Mouse (Mus musculus) forebrain, embryonic 15.5 days (tissue): ENCODE measurements around the gene Speer4f2. TPM values are rescaled to one million over a fixed set of nuclear protein-coding genes. Genes with fewer than 3 reads are reported as not detected.
"Not testable (repeated sequence)": the region's sequence is repeated elsewhere in the genome, so short reads cannot be mapped to it uniquely, and the experiment has no call there.

ENCODE experiments used
- ATAC-seq: fragments of 200-750 bp; cut with Nextera tagmentation; replicated peaks from 2 replicates; pipeline ENCODE4 v1.8.0; 2017; ENCODE audit warnings: mild to moderate bottlenecking, moderate TSS enrichment, moderate library complexity
- H3K27ac ChIP-seq: fragments of 300-500 bp; sonication (generic); replicated peaks from 2 replicates; pipeline ENCODE4 v1.5.1; 2015; ENCODE audit warnings: mild to moderate bottlenecking, inconsistent platforms
- H3K27me3 ChIP-seq: fragments of 300-500 bp; sonication (generic); 2 replicates; pipeline ENCODE4 v1.6.1; 2015; ENCODE audit warnings: inconsistent platforms
- H3K36me3 ChIP-seq: fragments of 300-500 bp; sonication (generic); 2 replicates; pipeline ENCODE4 v1.6.1; 2015; ENCODE audit warnings: mild to moderate bottlenecking, inconsistent platforms
- H3K4me1 ChIP-seq: fragments of 300-500 bp; sonication (generic); 2 replicates; pipeline ENCODE4 v1.6.1; 2015; ENCODE audit warnings: inconsistent platforms
- H3K4me2 ChIP-seq: fragments of 300-500 bp; sonication (generic); replicated peaks from 2 replicates; pipeline ENCODE4 v1.6.1; 2015; ENCODE audit warnings: mild to moderate bottlenecking, inconsistent platforms
- H3K4me3 ChIP-seq: fragments of 300-500 bp; sonication (generic); 2 replicates; pipeline ENCODE4 v1.5.1; 2015; ENCODE audit warnings: mild to moderate bottlenecking, inconsistent platforms
- H3K9ac ChIP-seq: fragments of 300-500 bp; sonication (generic); replicated peaks from 2 replicates; pipeline ENCODE4 v1.6.1; 2015; ENCODE audit warnings: mild to moderate bottlenecking, inconsistent platforms
- H3K9me3 ChIP-seq: fragments of 300-500 bp; sonication (generic); 2 replicates; pipeline ENCODE4 v1.6.1; 2016; ENCODE audit warnings: inconsistent platforms
- WGBS: fragments of 180-500 bp; shearing (Covaris S2); methylation state at CpG from one replicate; pipeline ENCODE4 v1.1.7; 2015; ENCODE audit warnings: mixed read lengths; 5-methylcytosine and 5-hydroxymethylcytosine counted together
- polyA plus RNA-seq: library from polyadenylated mRNA; unstranded; fragments of >200 nt; fragmentation: Nextera tagmentation; extraction: Ambion mirVana; gene quantifications from 2 replicates; pipeline ENCODE4 v1.2.1, GENCODE M21; 2015

The Speer4f2 gene
- polyA plus RNA-seq, result not detected in 2 replicates

DNA sequence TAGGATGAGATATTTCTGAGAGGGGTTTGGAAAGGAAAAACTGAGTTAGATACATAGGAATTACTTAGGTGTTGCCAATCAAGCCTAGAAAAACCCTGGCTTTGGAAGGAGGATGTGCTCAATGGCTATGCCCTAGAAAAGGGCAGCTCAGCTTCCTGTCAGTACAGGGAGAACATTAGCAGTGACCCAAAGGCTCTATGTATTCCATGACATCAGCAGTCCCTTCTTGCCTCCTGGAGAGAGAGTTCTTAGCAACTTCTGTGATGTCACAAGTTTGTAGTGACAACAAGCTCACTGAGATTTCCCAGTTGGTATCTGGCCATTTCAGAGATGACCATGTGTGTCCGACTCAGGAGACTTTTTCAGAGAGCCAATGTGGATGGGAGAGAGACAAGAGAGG lies at the start of gene Speer4f2:
Gene Speer4f2 (plus strand): TSS at position 301 of the 400 bp plus-strand sequence.
- H3K27me3 ChIP-seq, H3K36me3 ChIP-seq, ATAC-seq, H3K27ac ChIP-seq, H3K9me3 ChIP-seq, H3K9ac ChIP-seq, H3K4me3 ChIP-seq, H3K4me1 ChIP-seq, H3K4me2 ChIP-seq: not testable (repeated sequence)
- 83% methylated on average over 1 of the region's 1 CpGs for WGBS

DNA sequence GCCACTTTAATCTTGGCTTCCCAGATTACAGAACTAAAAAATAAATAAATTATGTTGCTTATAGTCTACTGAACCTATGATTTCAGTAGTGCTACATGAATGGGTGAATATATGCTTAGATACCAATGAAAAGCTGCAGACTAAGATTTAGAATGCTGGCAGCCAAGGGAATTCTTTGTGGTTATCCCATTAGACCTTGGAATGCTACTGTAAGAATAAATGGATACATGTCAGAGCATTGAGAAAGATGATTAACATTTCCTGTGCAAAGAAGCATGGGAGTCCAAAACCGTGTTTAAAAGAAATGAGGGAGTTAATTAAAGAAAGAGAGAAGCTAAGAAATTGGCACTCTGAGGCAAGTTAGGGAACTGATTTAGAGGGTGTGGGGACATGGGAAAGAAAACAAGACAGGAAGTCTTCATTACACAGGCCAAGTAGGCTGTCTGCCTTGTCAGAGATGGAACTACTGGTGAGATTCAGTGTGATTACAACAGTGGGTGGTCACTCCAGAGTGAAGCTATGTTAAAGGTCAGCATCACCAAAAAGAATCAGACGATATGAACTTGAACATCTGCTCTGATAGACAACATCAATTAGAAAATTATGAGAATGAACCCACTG lies 43.9 kb upstream of the Speer4f2 start:
- WGBS, result 51% methylated on average over 2 of the region's 2 CpGs

DNA sequence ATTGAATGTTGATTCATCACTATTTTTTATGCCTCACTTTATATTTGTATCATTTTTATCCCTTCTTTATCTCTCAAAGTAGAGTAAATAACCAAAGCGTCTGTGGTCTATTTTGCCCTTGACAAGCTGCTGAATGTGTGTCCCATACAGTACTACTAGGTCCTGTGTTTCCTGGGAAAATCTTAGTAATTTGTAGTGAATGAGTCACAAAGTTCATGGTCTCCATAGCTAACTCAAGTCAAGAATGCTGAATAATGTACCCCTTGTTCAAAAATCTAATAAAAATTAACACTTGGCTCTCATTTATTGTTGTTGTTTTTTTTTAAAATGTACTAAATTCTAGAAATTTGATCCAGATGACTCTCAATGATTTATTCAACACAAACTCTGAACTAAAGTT lies 38.1 kb upstream of the Speer4f2 start:
- H3K4me3 ChIP-seq, result no peak overlapping the region
- H3K4me1 ChIP-seq, result no peaks in the 10 kb centered on the region
- no peak overlapping the region for H3K9ac ChIP-seq
- no peak overlapping the region for H3K27ac ChIP-seq
- whole genome bisulfite sequencing, result 88% methylated on average over 1 of the region's 1 CpGs
- no peaks in the 10 kb centered on the region for H3K36me3 ChIP-seq
- no peaks in the 10 kb centered on the region for H3K27me3 ChIP-seq
- no peaks in the 10 kb centered on the region for H3K9me3 ChIP-seq
- no peak overlapping the region for H3K4me2 ChIP-seq
- ATAC-seq, result no peak

More for the DNA sequence above, 43.9 kb upstream of the Speer4f2 start:
- H3K4me3 ChIP-seq, result no peak overlapping the region
- no peak overlapping the region for H3K27ac ChIP-seq
- H3K4me2 ChIP-seq, result no peak overlapping the region
- no peak overlapping the region for H3K9ac ChIP-seq
- no peaks in the 10 kb centered on the region for H3K4me1 ChIP-seq
- no peaks in the 10 kb centered on the region for H3K27me3 ChIP-seq
- no peak for ATAC-seq
- H3K9me3 ChIP-seq, result no peaks in the 10 kb centered on the region
- no peaks in the 10 kb centered on the region for H3K36me3 ChIP-seq

DNA sequence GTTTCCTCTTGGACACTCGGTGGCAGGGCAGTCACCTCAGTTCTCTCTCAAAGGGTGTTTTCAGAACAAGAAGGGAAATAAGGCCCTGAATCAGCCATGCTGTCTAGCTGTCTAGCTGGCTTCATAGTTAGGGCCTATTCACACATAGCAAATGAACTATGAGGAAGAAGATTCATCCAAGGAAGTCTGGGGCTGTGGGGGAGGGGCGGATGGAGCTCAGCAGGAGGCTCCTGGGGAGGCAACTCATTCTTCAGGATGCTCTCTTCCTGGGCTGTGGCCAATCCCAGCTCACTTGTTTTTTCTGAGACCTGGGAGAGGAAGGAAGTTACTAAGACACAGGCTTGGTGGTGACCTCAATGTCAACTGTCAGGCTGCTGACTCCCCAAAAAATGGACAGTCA lies 27.2 kb upstream of the Speer4f2 start:
- not testable (repeated sequence) for H3K4me2 ChIP-seq, H3K27me3 ChIP-seq, H3K9me3 ChIP-seq, H3K36me3 ChIP-seq, H3K4me1 ChIP-seq, ATAC-seq, H3K9ac ChIP-seq, H3K4me3 ChIP-seq, H3K27ac ChIP-seq
- WGBS, result 58% methylated on average over 2 of the region's 2 CpGs

DNA sequence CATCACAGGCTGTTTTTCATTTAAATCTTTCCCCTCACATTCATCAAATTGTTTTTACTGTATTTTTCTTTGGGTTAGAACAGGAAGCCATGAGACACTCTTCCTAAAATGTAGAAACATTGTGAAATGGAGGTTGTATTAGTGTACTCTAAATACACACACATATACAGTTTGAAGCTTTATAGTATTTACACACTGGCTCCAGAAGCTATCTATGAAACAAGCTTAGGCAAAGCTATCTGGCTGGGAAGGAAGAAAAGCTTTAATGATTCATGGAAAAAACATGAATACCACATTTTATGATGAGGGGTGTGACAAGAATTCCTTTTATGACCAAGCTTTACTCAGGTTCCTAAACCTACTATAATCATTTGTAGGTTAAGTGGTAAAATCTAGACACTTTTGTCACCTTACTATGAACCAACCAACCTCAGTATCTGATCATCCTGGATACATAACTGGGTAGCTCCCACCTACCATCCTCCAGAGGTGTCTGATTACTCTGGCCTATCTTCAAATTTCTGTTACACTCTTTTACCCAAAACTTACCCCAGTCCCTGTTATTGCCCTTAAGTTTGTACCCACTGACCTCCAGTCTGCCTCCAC lies 13.5 kb upstream of the Speer4f2 start:
- no peak for ATAC-seq
- H3K9me3 ChIP-seq, result no peaks in the 10 kb centered on the region

DNA sequence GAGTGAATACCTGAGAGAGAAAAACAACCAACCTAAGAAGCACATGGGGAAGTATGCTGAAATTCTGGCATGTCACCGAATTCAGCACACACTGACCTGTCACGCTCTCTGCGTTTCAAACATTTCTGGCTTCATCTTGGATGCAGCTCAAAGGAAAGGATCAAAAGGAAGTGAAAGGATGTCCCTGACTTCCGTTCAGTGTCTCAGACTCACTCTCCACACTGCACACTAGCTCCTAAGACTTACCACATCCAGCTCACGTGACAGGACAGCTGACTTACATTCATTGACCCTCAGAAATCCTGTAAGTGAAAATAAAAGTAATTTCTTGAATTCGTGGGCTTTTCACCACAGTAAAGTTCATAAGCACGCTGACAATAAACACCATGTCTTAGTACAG lies 16.9 kb downstream of the Speer4f2 start:
- Histone ChIP-seq H3K27me3 (no peaks in the 10 kb centered on the region), H3K9me3 (no peaks in the 10 kb centered on the region), H3K9ac (no peak overlapping the region), H3K36me3 (no peaks in the 10 kb centered on the region), H3K4me1 (no peaks in the 10 kb centered on the region), H3K4me3 (no peak overlapping the region), H3K4me2 (no peak overlapping the region), H3K27ac (no peak overlapping the region)
- WGBS, result 76% methylated on average over 7 of the region's 7 CpGs
- no peak for ATAC-seq

More for the DNA sequence above, 13.5 kb upstream of the Speer4f2 start:
- H3K27me3 ChIP-seq, result no peaks in the 10 kb centered on the region
- no peaks in the 10 kb centered on the region for H3K4me1 ChIP-seq
- no peak overlapping the region for H3K9ac ChIP-seq
- no peak overlapping the region for H3K4me2 ChIP-seq
- no peak overlapping the region for H3K4me3 ChIP-seq
- H3K36me3 ChIP-seq, result no peaks in the 10 kb centered on the region
- no peak overlapping the region for H3K27ac ChIP-seq

DNA sequence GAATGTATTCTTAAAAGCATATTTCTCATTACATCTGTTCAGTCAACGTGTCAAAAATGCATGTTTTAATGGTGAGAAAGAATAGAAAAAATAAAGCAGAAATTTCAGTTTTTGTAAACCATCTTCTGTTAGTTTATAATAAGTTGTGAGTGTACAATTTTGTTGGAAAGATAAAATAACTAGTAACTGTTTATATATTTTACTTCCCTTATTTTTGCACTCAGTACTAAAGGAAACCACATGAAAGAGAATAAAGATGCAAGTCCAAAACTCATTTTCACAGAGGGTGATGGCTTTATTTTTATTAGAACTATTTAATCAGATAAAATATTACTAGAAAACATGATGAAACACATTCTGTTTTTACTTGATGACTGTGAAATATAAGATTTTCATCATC lies 18.2 kb downstream of the Speer4f2 start:
- ATAC-seq, result no peak
- Histone ChIP-seq H3K27ac (no peak overlapping the region), H3K36me3 (no peaks in the 10 kb centered on the region), H3K4me3 (no peak overlapping the region), H3K4me1 (no peaks in the 10 kb centered on the region), H3K9me3 (no peaks in the 10 kb centered on the region), H3K27me3 (no peaks in the 10 kb centered on the region), H3K9ac (no peak overlapping the region), H3K4me2 (no peak overlapping the region)
- WGBS, result 78% methylated on average over 1 of the region's 1 CpGs

DNA sequence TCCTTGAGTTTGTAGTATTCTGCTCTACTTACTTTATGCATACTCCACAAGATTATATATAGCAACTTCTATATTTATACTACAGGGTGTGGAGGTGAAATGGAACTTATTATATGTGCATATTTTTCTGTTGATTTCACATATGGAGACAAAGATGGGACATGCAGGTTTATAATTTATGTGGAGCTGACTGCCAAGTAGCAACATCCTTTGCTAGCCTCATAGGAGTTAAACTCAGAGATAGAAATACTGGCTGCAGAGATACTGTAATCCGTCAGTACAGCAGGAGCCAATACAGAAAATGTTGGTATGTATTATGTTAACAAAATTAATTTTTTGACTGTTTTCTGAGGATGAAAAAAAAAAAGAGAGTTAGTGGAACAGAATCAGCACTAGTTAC lies 27.6 kb downstream of the Speer4f2 start:
- WGBS, result 73% methylated on average over 1 of the region's 1 CpGs
- H3K27ac ChIP-seq, result no peak overlapping the region
- no peaks in the 10 kb centered on the region for H3K9me3 ChIP-seq
- H3K4me1 ChIP-seq, result no peaks in the 10 kb centered on the region
- H3K27me3 ChIP-seq, result no peaks in the 10 kb centered on the region
- ATAC-seq, result no peak
- H3K4me2 ChIP-seq, result no peak overlapping the region
- no peak overlapping the region for H3K9ac ChIP-seq
- no peaks in the 10 kb centered on the region for H3K36me3 ChIP-seq
- no peak overlapping the region for H3K4me3 ChIP-seq

DNA sequence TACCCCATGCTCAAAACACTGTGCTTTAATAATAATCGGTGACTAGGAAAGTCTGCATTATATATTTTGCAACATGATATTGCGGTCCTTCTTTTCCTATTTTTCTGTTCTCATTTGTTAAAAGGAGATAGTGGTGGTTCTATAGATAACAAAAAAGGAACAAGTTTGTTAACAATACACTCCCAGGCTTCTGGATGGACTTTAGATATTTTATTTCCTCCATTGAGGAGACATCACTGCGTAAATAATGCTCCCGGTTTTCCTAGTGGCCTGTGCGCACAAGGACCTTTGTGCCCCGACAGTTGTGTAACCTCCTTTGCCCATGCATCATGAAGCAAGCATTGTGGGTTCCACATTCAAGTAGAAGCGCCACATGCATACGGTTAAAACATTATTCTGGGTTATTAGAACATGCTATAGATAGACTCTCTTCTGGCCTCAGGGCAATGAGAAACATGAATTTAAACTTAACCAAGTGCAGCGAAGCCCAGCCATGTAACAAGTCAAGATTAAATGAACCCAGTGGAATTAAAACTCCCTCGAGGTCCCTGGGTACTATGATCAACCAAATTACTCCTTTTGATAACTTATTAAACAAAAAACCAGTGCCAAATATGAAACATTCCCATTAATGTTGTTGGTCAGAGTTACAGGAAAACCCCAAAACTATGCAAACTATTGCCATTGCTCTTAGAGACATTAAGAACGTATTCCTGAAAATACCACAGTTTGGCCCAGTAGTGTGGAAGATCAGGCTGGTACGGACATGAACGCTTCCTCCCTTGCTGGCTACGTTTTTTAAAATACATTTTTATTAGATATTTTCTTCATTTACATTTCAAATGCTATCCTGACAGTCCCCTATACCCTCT lies 28.5 kb downstream of the Speer4f2 start:
- Histone ChIP-seq H3K27ac (no peak overlapping the region), H3K36me3 (no peaks in the 10 kb centered on the region), H3K4me3 (no peak overlapping the region), H3K27me3 (no peaks in the 10 kb centered on the region), H3K4me2 (no peak overlapping the region), H3K9me3 (no peaks in the 10 kb centered on the region), H3K9ac (no peak overlapping the region), H3K4me1 (no peaks in the 10 kb centered on the region)
- WGBS, result 91% methylated on average over 14 of the region's 14 CpGs
- ATAC-seq, result no peak

DNA sequence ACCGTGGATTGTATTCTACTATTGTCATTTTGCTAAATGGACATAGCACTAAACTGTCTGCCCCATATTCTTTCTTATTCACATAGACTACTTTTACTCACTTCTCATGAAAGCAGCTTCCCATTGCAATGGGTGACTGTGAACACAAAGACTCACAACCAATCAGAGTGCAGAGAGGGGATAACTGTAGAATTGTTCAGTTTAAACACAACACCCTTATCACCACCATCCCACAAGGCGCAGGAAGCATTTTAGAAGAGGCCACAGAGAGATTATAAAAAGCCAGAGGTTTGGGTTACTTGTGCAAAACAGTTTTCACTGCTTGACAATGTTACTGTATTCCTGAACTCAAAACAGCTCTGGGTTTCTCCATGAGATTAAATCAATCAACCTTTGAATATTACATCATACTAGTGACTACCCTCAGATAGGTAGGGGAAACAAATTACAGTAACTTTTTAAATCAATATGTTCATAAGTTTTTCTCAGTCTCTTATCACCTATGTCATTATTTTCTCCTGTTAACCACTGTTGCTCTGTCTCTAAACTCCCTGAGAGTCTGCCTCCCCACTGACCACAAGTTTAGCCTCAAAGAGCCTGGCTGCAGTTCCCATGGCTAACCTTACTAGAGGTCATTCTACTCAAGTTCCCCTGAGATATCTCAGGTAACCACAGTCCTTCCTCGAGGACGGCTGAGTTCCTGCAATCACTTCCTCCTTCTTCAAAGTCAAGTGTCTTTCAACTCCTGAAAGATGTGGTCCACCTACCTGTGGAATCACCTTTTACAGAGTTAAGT lies 29.5 kb downstream of the Speer4f2 start:
- Histone ChIP-seq H3K27me3 (no peaks in the 10 kb centered on the region), H3K9ac (no peak overlapping the region), H3K4me1 (no peaks in the 10 kb centered on the region), H3K9me3 (no peaks in the 10 kb centered on the region), H3K4me3 (no peak overlapping the region), H3K27ac (no peak overlapping the region), H3K4me2 (no peak overlapping the region), H3K36me3 (no peaks in the 10 kb centered on the region)
- 89% methylated on average over 4 of the region's 4 CpGs for WGBS
- ATAC-seq, result no peak

DNA sequence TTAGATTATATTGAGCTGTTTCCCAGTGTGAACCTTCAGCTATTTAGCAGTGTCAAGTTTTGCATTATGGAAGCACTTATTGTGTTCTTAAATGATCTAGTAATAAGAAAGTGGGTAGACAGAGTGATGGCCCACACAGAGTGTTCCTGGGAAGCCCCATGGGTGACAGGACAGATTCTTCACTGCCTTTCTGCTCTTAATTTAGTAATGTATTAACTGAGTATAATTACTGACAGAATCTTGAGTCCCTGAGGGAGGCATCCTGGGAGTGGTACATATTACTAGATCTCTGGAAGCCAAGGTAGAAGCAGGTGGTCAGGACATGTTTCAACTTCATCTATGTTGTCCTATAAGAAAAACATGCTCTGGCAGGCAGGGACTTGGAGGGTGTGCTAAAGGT lies 30.6 kb downstream of the Speer4f2 start:
- no peak for ATAC-seq
- no peaks in the 10 kb centered on the region for H3K27me3 ChIP-seq
- no peaks in the 10 kb centered on the region for H3K9me3 ChIP-seq
- no peak overlapping the region for H3K9ac ChIP-seq
- no peak overlapping the region for H3K27ac ChIP-seq
- H3K4me2 ChIP-seq, result no peak overlapping the region
- no peaks in the 10 kb centered on the region for H3K4me1 ChIP-seq
- H3K4me3 ChIP-seq, result no peak overlapping the region
- no peaks in the 10 kb centered on the region for H3K36me3 ChIP-seq
